Mouse (Mus musculus): ENCODE results near the gene Tmcc2.

The Tmcc2 gene

GRCm38 (mm10) chr1:132308674-132309073 is 82.4 kb downstream of the Tmcc2 start:
- no peak for DNase-seq

DNA sequence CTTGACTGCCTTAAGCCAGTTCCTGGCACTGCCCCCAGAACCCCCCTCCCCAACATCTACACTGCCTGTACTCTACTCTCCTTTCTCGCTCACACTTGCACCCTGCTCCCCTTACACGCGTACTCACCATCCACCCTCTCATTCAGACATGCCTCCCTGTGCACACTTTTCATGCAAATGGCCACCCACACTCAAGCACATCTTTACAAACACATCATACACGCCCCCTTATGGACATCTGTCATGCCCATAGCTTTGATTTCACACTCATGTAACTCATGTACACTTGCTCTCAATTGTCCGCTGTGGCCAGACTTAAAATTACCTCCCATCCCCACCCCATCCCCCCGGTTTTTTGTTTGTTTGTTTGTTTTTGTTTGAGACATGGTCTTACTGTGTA is 83.1 kb downstream of the Tmcc2 start:
- no peak for DNase-seq

GRCm38 (mm10) chr1:132306808-132307207 is 84.3 kb downstream of the Tmcc2 start:
- DNase-seq: no peak

All from cerebellum, adult 11 months (tissue).